Mouse (Mus musculus): ENCODE measurements around the gene Zdhhc17.

Gene Zdhhc17

GRCm38 (mm10) chr10:111005611-111006488 is 4.1 kb downstream of the Zdhhc17 start:
- DNase-seq (ENCODE audit: low spot score in 2 of 2) = no peak

- DNase-seq (ENCODE audit: low spot score in 2 of 2) = no peak
Measured at GRCm38 (mm10) chr10:111004220-111004619, 5.7 kb downstream of the Zdhhc17 start.

GRCm38 (mm10) chr10:110999201-110999600 is 10.7 kb downstream of the Zdhhc17 start:
- DNase-seq (ENCODE audit: low spot score in 2 of 2) = no peak

- no peak for DNase-seq (ENCODE audit: low spot score in 2 of 2)
Measured at GRCm38 (mm10) chr10:110997180-110997579, 12.8 kb downstream of the Zdhhc17 start.

- DNase-seq (ENCODE audit: low spot score in 2 of 2) = no peak
Measured at GRCm38 (mm10) chr10:110994761-110995160, 15.2 kb downstream of the Zdhhc17 start.

GRCm38 (mm10) chr10:110993249-110993648 is 16.7 kb downstream of the Zdhhc17 start:
- DNase-seq (ENCODE audit: low spot score in 2 of 2) = no peak

- peak; percentile 24 to 30 for DNase-seq (ENCODE audit: low spot score in 2 of 2)
Measured at GRCm38 (mm10) chr10:110992047-110992431, 17.9 kb downstream of the Zdhhc17 start.

GRCm38 (mm10) chr10:110991307-110992046 is 18.5 kb downstream of the Zdhhc17 start:
- no peak for DNase-seq (ENCODE audit: low spot score in 2 of 2)

- DNase-seq (ENCODE audit: low spot score in 2 of 2) = peak in 1 of 2 experiments; percentile 46
Measured at GRCm38 (mm10) chr10:110989729-110990128, 20.2 kb downstream of the Zdhhc17 start.

- no peak for DNase-seq (ENCODE audit: low spot score in 2 of 2)
Measured at GRCm38 (mm10) chr10:110986682-110987081, 23.3 kb downstream of the Zdhhc17 start.

- DNase-seq (ENCODE audit: low spot score in 2 of 2) = no peak
Measured at GRCm38 (mm10) chr10:110982771-110983170, 27.2 kb downstream of the Zdhhc17 start.

GRCm38 (mm10) chr10:110980441-110980840 is 29.5 kb downstream of the Zdhhc17 start:
- DNase-seq (ENCODE audit: low spot score in 2 of 2) = no peak

GRCm38 (mm10) chr10:110979431-110979830 is 30.5 kb downstream of the Zdhhc17 start:
- DNase-seq (ENCODE audit: low spot score in 2 of 2) = no peak

GRCm38 (mm10) chr10:110977379-110977778 is 32.6 kb downstream of the Zdhhc17 start:
- no peak for DNase-seq (ENCODE audit: low spot score in 2 of 2)

GRCm38 (mm10) chr10:110976046-110976445 is 33.9 kb downstream of the Zdhhc17 start:
- no peak for DNase-seq (ENCODE audit: low spot score in 2 of 2)

- DNase-seq (ENCODE audit: low spot score in 2 of 2) = no peak
Measured at GRCm38 (mm10) chr10:110974885-110975284, 35.1 kb downstream of the Zdhhc17 start.

GRCm38 (mm10) chr10:110974463-110974862 is 35.5 kb downstream of the Zdhhc17 start:
- peak; percentile 28 to 54 for DNase-seq (ENCODE audit: low spot score in 2 of 2)

- DNase-seq (ENCODE audit: low spot score in 2 of 2) = no peak
Measured at GRCm38 (mm10) chr10:110971998-110972397, 37.9 kb downstream of the Zdhhc17 start.

GRCm38 (mm10) chr10:110971483-110971882 is 38.5 kb downstream of the Zdhhc17 start:
- no peak for DNase-seq (ENCODE audit: low spot score in 2 of 2)

GRCm38 (mm10) chr10:110971044-110971443 is 38.9 kb downstream of the Zdhhc17 start:
- no peak for DNase-seq (ENCODE audit: low spot score in 2 of 2)

GRCm38 (mm10) chr10:110962172-110962571 is 47.8 kb downstream of the Zdhhc17 start:
- DNase-seq (ENCODE audit: low spot score in 2 of 2) = no peak

GRCm38 (mm10) chr10:110960841-110961240 is 49.1 kb downstream of the Zdhhc17 start:
- DNase-seq (ENCODE audit: low spot score in 2 of 2) = no peak

GRCm38 (mm10) chr10:110959781-110960180 is 50.2 kb downstream of the Zdhhc17 start:
- DNase-seq (ENCODE audit: low spot score in 2 of 2) = peak in 1 of 2 experiments; percentile 39

All from frontal cortex, postnatal 36 days (tissue).